Mouse (Mus musculus) lung, postnatal 14 days (tissue): ENCODE results near the gene Amigo3.
A peak's percentile ranks its signal among the peaks of the same experiment; 100 is the strongest.

Experiments
- DNase-seq: peaks from one replicate; pipeline ENCODE4 v3.0.0; 2021

Amigo3 gene

DNA sequence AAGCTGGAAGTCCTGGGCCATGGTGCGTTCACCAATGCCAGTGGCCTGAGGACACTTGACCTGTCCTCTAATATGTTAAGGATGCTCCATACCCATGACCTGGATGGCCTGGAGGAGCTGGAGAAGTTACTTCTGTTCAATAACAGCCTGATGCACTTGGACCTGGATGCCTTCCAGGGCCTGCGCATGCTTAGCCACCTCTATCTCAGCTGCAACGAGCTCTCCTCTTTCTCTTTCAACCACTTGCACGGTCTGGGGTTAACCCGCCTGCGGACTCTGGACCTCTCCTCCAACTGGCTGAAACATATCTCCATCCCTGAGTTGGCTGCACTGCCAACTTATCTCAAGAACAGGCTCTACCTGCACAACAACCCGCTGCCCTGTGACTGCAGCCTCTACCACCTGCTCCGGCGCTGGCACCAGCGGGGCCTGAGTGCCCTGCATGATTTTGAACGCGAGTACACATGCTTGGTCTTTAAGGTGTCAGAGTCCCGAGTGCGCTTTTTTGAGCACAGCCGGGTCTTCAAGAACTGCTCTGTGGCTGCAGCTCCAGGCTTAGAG is 786 bp downstream of the Amigo3 start:
- no peak for DNase-seq

DNA sequence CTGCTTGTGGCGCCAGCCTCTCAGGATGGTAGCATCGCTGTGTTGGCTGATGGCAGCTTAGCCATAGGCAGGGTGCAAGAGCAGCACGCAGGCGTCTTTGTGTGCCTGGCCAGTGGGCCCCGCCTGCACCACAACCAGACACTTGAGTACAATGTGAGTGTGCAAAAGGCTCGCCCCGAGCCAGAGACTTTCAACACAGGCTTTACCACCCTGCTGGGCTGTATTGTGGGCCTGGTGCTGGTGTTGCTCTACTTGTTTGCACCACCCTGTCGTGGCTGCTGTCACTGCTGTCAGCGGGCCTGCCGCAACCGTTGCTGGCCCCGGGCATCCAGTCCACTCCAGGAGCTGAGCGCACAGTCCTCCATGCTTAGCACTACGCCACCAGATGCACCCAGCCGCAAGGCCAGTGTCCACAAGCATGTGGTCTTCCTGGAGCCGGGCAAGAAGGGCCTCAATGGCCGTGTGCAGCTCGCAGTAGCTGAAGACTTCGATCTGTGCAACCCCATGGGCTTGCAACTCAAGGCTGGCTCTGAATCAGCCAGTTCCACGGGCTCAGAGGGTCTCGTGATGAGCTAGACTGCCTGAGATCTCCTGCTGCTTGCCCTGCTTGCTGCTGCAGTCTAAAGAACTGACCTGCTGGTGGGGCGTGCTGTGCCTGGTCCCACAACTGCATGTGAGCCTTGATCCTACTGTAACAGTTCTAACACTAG is 1.5 kb downstream of the Amigo3 start:
- DNase-seq: no peak

DNA sequence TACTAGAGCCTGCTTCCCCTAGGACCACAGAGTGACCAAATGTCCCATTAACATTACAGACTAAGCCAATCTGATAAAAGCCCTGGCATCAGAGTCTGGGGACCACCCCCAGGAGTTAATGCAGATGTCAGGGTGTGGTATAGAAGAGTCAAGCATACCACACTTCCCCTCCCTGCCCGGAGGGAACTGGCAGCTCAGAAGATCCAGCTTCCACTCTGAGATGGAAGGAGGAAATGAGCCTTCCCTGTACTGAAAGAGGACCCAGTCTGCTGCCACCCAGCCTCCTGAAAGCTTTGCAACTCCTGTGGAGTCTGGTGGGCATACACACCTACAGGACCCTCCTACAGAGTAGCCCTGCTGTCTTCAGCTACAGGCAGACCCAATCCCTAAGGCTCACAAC is 2.1 kb downstream of the Amigo3 start:
- no peak for DNase-seq

DNA sequence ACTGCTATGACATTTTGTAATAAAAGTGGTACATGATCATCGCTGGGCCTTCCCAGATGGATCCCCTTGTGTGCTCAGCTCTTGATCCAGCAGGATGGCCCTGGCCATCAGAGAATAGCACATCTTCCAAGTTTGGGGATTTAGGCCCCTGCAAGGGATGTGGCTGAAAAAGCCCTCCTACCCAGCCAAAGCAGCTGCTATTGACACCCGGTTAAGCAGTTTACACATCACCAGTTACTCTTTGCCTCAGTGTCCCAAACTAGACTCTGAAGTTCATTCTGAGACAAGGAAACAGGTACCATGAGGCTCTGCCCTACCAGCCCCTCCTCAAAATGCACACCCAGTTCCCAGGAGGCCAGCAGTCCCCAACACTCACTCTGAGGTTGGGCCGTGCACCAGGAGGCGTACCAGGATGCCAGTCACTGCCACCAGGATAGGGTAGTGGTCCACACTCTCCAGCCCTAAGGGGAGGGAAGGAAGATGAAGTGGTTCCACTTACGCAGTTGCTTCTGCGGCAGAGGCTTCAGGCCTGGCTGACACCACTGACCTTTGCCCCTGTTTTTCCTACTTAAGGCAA is 2.8 kb downstream of the Amigo3 start:
- no peak for DNase-seq

DNA sequence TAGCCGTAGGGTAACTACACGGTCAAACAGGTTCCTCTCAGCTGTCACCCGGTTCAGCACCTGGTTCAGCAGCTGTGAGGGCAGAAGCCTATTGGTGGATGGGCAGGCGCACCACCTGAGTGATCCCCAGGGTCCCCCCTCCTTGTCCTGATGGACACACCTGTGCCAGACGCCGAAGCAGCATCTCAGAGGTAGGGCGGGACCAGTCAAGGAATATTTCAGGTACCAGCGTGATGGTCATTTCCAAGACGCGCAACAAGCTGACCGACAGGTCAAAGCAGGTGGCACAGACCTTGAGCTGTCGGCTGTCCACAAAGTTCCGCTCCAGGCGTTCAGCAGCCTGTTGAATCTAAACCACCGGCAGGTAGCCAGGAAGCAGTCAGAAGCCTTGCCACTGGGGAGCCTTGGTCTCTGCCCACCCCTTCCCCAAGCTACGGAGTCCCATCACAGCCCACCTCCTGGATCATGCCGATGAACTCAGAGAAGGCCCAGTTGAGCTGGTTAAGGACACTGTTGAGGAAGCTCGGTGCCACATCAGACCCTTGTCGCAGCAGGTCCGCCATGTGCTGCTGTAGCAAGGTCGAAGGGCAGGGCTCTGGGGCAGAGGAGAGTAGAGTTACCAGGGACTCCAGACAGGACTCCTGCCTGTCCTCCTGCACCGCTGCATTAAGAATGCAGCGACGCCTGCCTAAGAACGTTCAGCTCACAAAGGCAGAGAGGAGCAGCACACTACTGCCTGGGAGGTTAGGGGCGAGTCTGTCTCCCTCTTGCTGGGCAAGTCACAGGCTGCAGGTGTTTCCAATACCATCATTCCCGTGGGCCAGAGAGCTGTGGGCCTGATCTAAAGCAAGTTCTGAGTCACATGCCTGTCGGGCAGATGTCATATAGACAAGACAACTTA is 3.7 kb downstream of the Amigo3 start:
- no peak for DNase-seq

DNA sequence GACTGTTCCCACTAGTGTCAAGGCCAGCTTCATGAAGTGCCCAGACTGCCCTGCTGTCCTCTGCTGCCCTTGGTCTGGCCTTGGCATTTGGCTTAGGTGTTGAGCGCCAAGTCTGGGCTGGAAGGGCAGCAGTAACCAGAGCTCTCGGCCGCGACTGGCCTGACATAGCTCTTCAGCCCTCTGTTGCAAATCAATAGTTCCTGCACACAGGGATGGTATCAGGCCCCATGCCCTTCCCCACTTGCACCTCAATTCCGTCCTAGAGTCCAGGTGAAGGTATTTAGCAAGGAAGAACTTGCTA is 4.3 kb downstream of the Amigo3 start:
- DNase-seq: no peak

DNA sequence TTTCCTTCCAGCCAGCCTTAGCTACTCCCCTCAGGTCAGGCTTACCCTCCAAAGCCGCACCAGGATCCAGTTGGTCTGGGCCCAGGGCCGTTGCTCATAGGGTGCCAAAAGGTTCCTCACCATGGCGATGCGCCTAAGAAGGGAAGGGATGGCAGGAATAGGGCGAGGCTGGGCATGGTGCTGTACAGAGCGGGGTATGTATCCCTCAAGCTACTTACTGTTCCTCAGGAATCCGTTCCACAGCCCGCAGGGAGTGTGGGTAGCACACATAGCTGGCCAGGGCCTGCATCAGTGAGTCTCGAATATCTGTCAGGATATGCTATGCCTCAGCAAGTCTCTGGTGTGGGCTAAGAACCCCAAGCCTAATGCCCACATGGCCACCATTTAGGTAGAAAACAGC is 5.3 kb downstream of the Amigo3 start:
- DNase-seq: no peak

DNA sequence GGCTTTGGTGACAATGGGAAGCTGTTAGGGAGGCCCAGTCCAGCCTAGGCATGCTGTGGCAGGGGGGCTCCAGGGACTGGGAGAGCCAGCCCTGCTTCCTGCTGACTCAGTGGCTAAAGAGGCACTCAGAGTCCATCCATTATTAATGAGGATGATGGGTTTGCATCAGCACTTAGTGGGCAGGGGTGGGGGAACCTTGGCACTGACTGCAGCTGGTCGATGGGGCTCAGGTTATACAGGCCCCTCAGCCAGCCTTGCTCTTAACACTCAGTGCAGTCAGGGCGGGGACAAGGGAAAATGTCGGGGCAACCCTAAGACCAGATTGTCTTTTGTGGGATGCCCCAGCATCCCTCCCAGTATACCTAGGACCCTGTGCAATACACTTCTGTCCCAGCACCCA is 9.2 kb downstream of the Amigo3 start:
- no peak for DNase-seq

DNA sequence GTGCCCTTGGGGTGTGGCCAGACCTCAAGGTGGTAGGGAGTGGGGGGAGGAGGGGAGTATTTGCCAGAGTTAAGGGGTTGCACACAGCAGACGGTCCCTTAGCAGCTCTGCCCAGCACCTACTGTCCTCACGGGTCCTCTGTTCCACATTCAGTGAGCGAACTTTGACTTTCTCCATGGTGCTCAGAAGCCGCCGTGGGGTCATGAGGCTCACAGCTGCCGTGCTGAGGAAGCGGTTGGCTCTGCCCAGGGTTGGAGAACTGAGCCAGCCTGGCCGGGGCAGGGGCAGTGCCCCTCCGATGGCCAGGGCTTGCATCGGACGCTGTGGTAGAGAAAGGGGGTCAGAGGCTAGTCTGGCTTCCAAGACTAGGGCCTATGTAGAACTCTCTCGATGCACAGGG is 10.4 kb downstream of the Amigo3 start:
- no peak for DNase-seq

DNA sequence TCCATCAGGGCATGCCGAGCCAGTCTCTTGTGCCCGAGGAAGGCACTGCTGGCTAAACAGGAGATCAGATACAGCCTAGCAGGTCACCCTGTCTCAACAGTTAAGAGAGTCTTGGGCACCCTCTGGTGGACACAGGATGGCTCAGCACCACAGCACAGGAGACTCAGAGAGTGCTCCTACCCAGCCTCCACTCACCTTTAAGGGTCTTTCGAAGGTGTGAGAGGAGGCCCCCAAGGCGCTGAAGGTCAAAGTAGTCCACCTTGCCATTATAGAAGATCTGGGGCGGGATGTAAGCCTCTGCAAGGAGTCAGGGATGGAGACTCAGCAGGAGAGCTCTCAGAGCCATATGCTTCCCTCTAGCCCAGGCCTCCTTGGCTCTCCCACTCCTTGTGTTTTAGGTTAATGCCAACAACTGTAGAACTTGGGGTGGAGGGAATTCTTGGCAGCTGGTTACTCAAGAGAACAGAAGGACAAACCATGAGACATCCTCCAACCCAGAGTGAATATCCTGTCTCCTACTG is 12.6 kb downstream of the Amigo3 start:
- peak; percentile 68 for DNase-seq

DNA sequence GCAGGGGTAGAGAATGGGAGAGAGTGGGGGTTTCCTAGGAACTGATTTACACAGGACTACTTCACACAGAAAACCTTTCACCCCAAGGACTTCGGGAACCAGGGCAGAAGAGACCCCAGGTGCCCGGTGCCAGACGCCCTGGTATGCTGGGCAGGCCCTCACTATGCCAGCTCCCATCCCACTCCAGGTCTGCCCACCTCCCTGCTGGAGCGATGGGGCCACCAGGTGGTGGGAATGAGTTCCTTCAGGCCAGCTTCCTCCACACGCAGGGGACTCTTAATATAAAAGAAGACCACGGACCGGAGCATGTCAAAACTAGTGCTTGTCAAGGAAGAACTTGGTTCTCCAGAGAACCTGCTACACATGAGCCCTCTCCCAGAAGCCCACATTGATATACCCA is 14.2 kb downstream of the Amigo3 start:
- no peak for DNase-seq

DNA sequence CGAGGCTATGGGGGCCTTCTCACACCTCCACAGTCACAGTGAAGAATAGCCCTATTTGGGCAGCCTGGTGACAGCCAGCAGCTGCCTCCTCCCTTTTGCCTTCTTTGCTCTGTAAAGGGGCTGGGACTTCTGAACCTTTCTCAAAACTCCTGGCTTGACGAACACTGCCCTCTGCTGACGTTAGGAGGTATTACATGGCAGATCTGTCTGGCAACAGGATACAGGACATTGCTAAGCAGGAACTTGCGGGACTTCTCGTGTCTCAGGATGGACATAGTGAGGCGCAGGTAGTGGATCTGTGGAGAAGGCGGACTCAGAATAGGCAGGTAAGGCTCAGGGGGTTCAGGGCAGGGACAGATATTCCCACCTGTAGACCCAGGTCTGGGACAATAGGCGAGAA is 14.9 kb downstream of the Amigo3 start:
- peak; percentile 89 for DNase-seq

DNA sequence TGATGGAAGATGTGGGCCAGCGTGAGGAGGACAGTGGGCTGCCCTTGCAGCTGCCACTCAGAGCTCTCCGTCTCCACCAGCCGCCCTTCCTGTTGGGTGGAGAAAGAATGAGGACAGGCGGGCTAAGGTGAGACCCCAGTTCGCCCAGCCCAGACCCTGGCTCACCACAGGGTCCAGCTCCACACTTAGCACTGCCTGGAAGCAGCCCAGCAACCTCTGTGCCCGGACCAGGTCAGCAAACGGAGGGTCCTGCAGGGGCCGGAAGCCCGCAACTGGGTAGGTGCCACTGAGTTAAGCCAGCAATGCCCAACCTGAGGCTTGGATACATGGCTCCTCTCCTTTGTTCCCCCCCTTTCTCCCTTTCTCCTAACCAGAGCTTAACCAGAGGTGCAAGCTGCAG is 16.0 kb downstream of the Amigo3 start:
- no peak for DNase-seq

DNA sequence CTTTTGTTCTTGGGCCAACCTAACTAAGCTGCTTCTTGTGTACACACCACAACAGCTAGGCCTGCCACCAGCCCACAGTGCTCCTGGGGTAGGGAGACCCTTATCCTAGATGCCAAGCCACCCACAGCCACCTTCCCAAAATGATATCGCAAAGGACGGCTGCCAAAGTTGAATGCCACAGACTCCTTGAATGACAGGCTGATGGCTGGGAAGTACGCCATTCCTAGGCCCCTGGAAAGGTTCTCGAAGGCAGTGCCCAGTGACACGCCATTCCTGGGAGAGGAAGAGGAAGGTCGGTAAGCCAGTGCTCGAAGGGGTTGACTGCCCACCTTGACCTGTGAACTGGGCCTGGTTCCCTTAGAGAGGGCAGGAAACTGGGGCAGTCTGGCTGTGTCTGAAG is 16.6 kb downstream of the Amigo3 start:
- DNase-seq: no peak

DNA sequence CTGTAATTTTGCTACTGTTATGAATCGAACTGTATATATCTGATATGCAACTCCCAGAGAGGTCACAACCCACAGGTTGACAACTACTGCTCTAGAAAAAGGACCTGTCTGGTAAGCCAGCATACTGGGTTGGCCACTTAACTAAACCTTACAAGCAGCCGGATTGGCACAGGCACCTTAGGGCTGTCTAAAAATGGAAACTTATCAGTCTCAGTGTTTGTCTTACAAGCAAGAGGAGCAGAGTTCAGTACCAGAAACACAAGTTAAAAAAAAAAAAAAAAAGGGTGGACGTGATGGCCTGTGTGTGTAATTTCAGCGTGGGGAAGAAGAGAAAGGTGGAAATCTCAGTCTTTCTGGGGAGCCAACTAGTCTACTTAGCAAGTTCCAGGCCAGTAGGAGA is 18.8 kb downstream of the Amigo3 start:
- no peak for DNase-seq

DNA sequence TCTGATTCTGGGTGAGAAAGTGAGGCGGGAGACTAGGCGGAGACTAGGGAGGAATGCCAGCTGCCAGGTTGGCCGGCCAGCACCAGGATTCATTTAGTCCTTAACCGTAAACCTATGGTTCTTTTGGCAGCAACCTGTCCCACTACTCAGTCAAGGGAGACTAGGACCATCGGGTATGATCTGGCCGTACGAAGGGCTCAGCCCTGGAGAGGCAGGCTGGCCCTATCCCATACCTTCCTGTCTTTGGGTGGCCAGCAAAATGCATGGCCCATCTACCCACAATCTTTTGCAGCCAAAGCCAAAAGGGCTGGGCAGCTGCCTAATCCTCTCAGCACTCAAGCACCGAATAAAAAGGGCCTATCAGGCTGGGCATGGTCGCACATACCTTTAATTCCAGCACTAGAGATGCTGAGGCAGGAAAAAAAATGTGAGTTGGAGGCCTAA is 19.5 kb downstream of the Amigo3 start:
- DNase-seq: no peak

DNA sequence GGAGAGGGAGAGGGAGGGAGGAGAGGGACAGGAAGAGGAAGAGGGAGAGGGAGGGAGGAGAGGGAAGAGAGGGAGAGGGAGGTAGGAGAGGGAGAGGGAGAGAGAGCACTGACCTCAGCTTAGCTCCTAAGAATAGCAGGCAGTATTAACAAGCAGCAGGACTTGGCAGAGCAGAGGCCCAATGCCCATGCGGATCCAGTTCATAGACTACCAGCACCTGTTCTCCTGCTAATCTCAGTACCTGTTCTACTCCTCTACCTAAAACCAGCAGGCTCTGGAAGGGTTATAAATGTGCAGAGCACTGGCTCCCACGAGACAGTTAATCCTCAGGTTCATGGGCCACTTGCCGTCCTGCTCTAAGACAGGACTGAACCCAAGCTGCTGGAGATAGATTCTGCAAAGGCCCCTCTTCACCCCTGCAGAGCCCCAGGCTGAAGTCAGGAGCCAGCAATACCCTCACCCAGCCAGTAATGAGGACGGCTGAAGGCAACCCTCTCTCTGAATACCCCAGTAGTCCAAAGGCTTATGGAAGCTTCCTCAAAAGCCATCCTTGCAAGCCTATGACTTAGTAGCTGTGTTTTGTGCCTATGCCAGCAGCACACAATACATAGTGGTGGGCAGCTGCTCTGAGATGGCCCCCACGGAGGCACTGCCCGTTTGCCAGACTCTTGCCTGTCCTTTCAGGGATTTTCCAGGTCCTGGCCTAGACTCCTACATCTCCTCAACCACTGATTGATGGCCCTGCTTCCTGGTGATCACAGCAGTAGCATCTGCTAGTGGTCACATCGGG is 20.4 kb downstream of the Amigo3 start:
- DNase-seq: no peak

DNA sequence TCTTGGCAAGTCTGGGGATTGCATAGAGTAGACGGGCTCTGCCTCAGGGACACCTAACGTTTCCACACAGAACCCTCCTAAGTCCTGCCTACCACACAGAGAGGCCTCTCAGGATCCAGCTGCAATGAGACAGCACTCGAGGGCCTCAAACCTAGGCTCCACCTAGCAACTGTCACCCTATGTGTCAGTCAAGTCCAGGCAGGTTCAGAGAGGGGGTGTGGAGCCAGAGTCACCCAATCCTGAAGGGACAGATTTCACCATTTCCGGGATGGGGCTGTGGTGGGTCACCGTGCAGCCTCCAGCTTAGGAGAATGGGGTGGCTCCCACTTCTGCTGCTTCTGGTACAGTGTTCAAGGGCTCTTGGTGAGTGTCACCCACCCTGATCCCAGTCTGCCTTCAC is 27.2 kb downstream of the Amigo3 start, which contains the start of gene Mst1:
TSS of gene Mst1 (plus strand) at position 269 of the 400 bp plus-strand sequence.
- DNase-seq: no peak

DNA sequence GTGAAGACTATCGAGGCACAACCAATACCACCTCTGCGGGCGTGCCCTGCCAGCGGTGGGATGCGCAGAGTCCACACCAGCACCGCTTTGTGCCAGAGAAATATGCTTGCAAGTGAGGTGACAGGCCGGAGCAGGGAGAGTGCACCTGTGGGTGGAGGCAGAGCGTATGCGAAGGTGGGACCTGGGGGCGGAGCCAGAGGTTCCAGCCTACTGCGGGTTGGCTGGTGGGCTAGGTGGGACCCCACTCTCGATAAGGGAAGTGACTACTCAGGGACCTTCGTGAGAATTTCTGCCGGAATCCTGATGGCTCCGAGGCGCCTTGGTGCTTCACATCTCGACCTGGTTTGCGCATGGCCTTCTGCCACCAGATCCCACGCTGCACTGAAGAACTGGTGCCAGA is 29.6 kb downstream of the Amigo3 start:
- DNase-seq: no peak

DNA sequence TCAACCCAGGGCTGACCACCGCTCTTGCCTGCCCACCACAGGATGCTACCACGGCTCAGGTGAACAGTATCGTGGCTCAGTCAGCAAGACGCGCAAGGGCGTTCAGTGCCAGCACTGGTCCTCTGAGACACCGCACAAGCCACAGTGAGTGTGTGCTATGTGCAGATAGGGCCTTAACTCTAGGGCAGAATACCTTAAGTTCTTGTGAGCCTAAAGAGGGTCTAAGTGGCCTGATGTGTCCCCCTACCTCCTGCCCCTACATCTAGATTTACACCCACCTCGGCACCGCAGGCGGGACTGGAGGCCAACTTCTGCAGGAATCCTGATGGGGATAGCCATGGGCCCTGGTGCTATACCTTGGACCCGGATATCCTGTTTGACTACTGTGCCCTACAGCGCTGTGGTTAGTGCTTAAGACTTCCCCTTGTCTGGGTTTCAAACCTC is 30.1 kb downstream of the Amigo3 start, which contains the start of gene Rnf123:
TSS of gene Rnf123 (minus strand) at position 359 of the 444 bp plus-strand sequence.
- DNase-seq: no peak

DNA sequence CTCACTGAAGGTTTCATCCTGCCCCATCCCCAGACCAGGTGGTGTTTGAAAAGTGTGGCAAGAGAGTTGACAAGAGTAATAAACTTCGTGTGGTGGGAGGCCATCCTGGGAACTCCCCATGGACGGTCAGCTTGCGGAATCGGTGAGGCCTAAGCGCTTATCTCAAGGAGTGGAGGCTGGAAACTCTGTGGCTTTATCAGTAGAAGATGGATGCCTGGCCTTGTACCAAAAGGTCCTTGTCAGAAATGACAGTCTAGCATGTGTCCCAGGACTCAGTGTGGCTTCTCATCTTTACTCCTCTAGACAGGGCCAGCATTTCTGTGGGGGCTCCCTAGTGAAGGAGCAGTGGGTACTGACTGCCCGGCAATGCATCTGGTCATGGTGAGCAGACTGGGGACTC is 30.6 kb downstream of the Amigo3 start:
- DNase-seq: no peak

DNA sequence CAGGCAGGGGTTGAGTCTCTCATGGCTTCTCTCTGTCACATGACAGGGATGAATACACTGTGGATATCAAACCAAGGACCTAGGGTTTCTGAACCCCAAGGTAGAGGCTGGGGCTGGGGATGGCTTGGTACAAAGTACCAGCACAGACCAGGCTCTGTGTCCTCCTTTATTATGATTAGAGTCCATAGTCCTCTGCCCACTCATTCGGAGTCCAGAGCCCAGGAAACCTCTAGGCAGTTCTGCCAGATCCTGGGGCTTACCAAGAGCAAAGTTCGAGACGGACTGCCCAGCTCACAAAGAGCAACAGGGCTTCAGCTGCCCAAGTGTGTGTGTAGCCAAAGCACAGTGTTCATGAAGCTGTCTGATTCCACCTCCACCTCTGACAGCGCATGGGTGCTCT is 32.3 kb downstream of the Amigo3 start:
- DNase-seq: no peak
